ENCODE assay signal across 26 mouse cellular contexts in genomic region chr4:70020905-70021470, GRCm38 (mm10).
DNase-seq lines count a peak whose midpoint lies in the region; ATAC-seq lines count a peak whose summit lies in the region.
"Had no signal": no experiment of that assay in that cellular context is flagged by ENCODE, and none has a peak within 500 bp of the region (broad histone marks: within the 10 kb centered on the region; RNA-seq: fewer than 3 reads in every experiment).

No protein-coding gene starts in this region.

- no peaks in the 10 kb centered on the region for H3K36me3 ChIP-seq in forebrain, embryonic 14.5 days (ENCODE audit: control insufficient read depth, insufficient read depth, low read length)
- H3K36me3 ChIP-seq in forebrain, embryonic 12.5 days (replicated peaks) = no peaks in the 10 kb centered on the region
- H3K36me3 ChIP-seq in kidney, embryonic 16.5 days (ENCODE audit: insufficient read depth, low read length) = no peaks in the 10 kb centered on the region
- H3K36me3 ChIP-seq in hindbrain, embryonic 13.5 days = no peaks in the 10 kb centered on the region
- H3K36me3 ChIP-seq: embryonic facial prominence, embryonic 10.5 days; heart, embryonic 15.5 days; limb, embryonic 12.5 days; neural tube, embryonic 12.5 days had no signal

- ATAC-seq in forebrain, embryonic 14.5 days = no peak
- no peak for ATAC-seq in forebrain, embryonic 12.5 days (ENCODE audit: low FRiP score)
- ATAC-seq in kidney, embryonic 16.5 days (ENCODE audit: low FRiP score, low TSS enrichment) = peak; percentile 54; the same call in 1 of the 2 replicates
- peak; percentile 71 for ATAC-seq in hindbrain, embryonic 13.5 days (ENCODE audit: low FRiP score)
- ATAC-seq: liver, postnatal 0 days; lung, postnatal 0 days had no signal

- no peaks in the 10 kb centered on the region for H3K27me3 ChIP-seq in forebrain, embryonic 14.5 days (replicated peaks; ENCODE audit: control insufficient read depth, insufficient read depth, low read length)
- no peaks in the 10 kb centered on the region for H3K27me3 ChIP-seq in forebrain, embryonic 12.5 days
- peaks cover 8% of the 10 kb centered on the region; the same call in 1 of the 2 replicates for H3K27me3 ChIP-seq in kidney, embryonic 16.5 days (ENCODE audit: insufficient read depth, low read length)
- H3K27me3 ChIP-seq in hindbrain, embryonic 13.5 days = no peaks in the 10 kb centered on the region
- H3K27me3 ChIP-seq: heart, embryonic 15.5 days; limb, embryonic 12.5 days; neural tube, embryonic 12.5 days had no signal

- peak; percentile 14 for DNase-seq in forebrain, embryonic 14.5 days (ENCODE audit: low spot score)
- DNase-seq in kidney, postnatal 25 days = no peak
- DNase-seq in retina, embryonic 14.5 days (ENCODE audit: low spot score) = peak; percentile 12
- no peak for DNase-seq in adrenal gland, adult 8-10 months
- DNase-seq: adrenal gland, postnatal 14 days; cerebellum, adult 8-10 months; cerebellum, postnatal 36 days; gastrocnemius, adult 2 months; heart, postnatal 36 days; kidney, adult 8-10 months; layer of hippocampus, postnatal 36 days; liver, postnatal 0 days; thymus, adult 2 months; thymus, postnatal 4 days had no signal

- H3K27ac ChIP-seq in forebrain, embryonic 14.5 days (ENCODE audit: low read depth, low read length) = no peak overlapping the region
- H3K27ac ChIP-seq in forebrain, embryonic 12.5 days = no peak overlapping the region
- no peak overlapping the region for H3K27ac ChIP-seq in kidney, embryonic 16.5 days (ENCODE audit: low read length)
- peak overlapping the region; percentile 10 for H3K27ac ChIP-seq in hindbrain, embryonic 13.5 days
- H3K27ac ChIP-seq: embryonic facial prominence, embryonic 10.5 days; gastrocnemius, adult 2 months; heart, embryonic 15.5 days; layer of hippocampus, adult 2 months; limb, embryonic 12.5 days; neural tube, embryonic 12.5 days; stomach, postnatal 0 days had no signal

- H3K9me3 ChIP-seq in forebrain, embryonic 14.5 days (replicated peaks; ENCODE audit: control insufficient read depth, low read length) = no peaks in the 10 kb centered on the region
- H3K9me3 ChIP-seq in forebrain, embryonic 12.5 days = no peaks in the 10 kb centered on the region
- no peaks in the 10 kb centered on the region for H3K9me3 ChIP-seq in kidney, embryonic 16.5 days (ENCODE audit: low read length)
- no peaks in the 10 kb centered on the region for H3K9me3 ChIP-seq in hindbrain, embryonic 13.5 days
- H3K9me3 ChIP-seq: embryonic facial prominence, embryonic 10.5 days; heart, embryonic 15.5 days; limb, embryonic 12.5 days; neural tube, embryonic 12.5 days had no signal

- WGBS in forebrain, embryonic 14.5 days = 44% methylated on average over 6 of the region's 6 CpGs
- 39% methylated on average over 6 of the region's 6 CpGs for WGBS in forebrain, embryonic 12.5 days
- WGBS in kidney, embryonic 16.5 days = 38% methylated on average over 6 of the region's 6 CpGs
- WGBS in hindbrain, embryonic 13.5 days = 30% methylated on average over 6 of the region's 6 CpGs

- H3K9ac ChIP-seq in forebrain, embryonic 14.5 days (ENCODE audit: low read length) = no peak overlapping the region
- no peak overlapping the region for H3K9ac ChIP-seq in forebrain, embryonic 12.5 days
- H3K9ac ChIP-seq in kidney, embryonic 16.5 days (replicated peaks; ENCODE audit: low read length) = no peak overlapping the region
- no peak overlapping the region for H3K9ac ChIP-seq in hindbrain, embryonic 13.5 days
- H3K9ac ChIP-seq: heart, embryonic 15.5 days; limb, embryonic 12.5 days; liver, postnatal 0 days; neural tube, embryonic 12.5 days had no signal

- no peak overlapping the region for H3K4me2 ChIP-seq in forebrain, embryonic 14.5 days (ENCODE audit: low read length)
- no peak overlapping the region for H3K4me2 ChIP-seq in forebrain, embryonic 12.5 days
- no peak overlapping the region for H3K4me2 ChIP-seq in kidney, embryonic 16.5 days (replicated peaks; ENCODE audit: low read depth, low read length)
- H3K4me2 ChIP-seq in hindbrain, embryonic 13.5 days = no peak overlapping the region
- H3K4me2 ChIP-seq: heart, embryonic 15.5 days; limb, embryonic 12.5 days; liver, embryonic 11.5 days; midbrain, embryonic 11.5 days; neural tube, embryonic 12.5 days had no signal

- H3K4me3 ChIP-seq in forebrain, embryonic 14.5 days (ENCODE audit: low read depth, low read length) = no peak overlapping the region
- no peak overlapping the region for H3K4me3 ChIP-seq in forebrain, embryonic 12.5 days (replicated peaks)
- H3K4me3 ChIP-seq in kidney, embryonic 16.5 days (ENCODE audit: low read length) = no peak overlapping the region
- H3K4me3 ChIP-seq in hindbrain, embryonic 13.5 days = no peak overlapping the region
- H3K4me3 ChIP-seq: embryonic facial prominence, embryonic 10.5 days; gastrocnemius, adult 2 months; heart, embryonic 15.5 days; layer of hippocampus, adult 2 months; limb, embryonic 12.5 days; neural tube, embryonic 12.5 days had no signal

- no peaks in the 10 kb centered on the region for H3K4me1 ChIP-seq in forebrain, embryonic 14.5 days (ENCODE audit: control insufficient read depth, insufficient read depth, low read length)
- no peaks in the 10 kb centered on the region for H3K4me1 ChIP-seq in forebrain, embryonic 12.5 days
- no peaks in the 10 kb centered on the region for H3K4me1 ChIP-seq in kidney, embryonic 16.5 days (ENCODE audit: insufficient read depth, low read length)
- no peaks in the 10 kb centered on the region for H3K4me1 ChIP-seq in hindbrain, embryonic 13.5 days (replicated peaks)
- H3K4me1 ChIP-seq: heart, embryonic 15.5 days; limb, embryonic 12.5 days; neural tube, embryonic 12.5 days had no signal

Comparison
In these comparisons a context has a peak if more than half of its experiments do, and no peak if none do; other contexts are left out.
1. ATAC-seq: peak in kidney, embryonic 16.5 days (single experiment) and hindbrain, embryonic 13.5 days (single experiment); none in forebrain, embryonic 14.5 days (single experiment) and forebrain, embryonic 12.5 days (single experiment).
2. DNase-seq: peak in forebrain, embryonic 14.5 days (single experiment) and retina, embryonic 14.5 days (single experiment); none in kidney, postnatal 25 days (0 of 2) and adrenal gland, adult 8-10 months (single experiment).